Comparison of ENCODE assay signal across 8 mouse cellular contexts in genomic region chr13:109212788-109213473, GRCm38 (mm10).
DNase-seq lines count a peak whose midpoint lies in the region; ATAC-seq lines count a peak whose summit lies in the region.

No protein-coding gene starts in this region.

- no peaks in the 10 kb centered on the region for H3K27me3 ChIP-seq in embryonic facial prominence, embryonic 14.5 days (replicated peaks; ENCODE audit: control insufficient read depth, insufficient read depth, low read length)
- no peaks in the 10 kb centered on the region for H3K27me3 ChIP-seq in kidney, embryonic 16.5 days (ENCODE audit: insufficient read depth, low read length)

- H3K27ac ChIP-seq in embryonic facial prominence, embryonic 14.5 days (replicated peaks; ENCODE audit: low read depth, low read length) = no peak overlapping the region
- H3K27ac ChIP-seq in kidney, embryonic 16.5 days (ENCODE audit: low read length) = no peak overlapping the region

- WGBS in embryonic facial prominence, embryonic 14.5 days = 29% methylated on average over 13 of the region's 13 CpGs
- WGBS in kidney, embryonic 16.5 days = 26% methylated on average over 12 of the region's 13 CpGs

- no peak for ATAC-seq in embryonic facial prominence, embryonic 14.5 days (ENCODE audit: low read depth)
- peak; percentile 29; the same call in 1 of the 2 replicates for ATAC-seq in kidney, embryonic 16.5 days (ENCODE audit: low FRiP score, low TSS enrichment)

- no peaks in the 10 kb centered on the region for H3K9me3 ChIP-seq in embryonic facial prominence, embryonic 14.5 days (ENCODE audit: control insufficient read depth, low read length)
- no peaks in the 10 kb centered on the region for H3K9me3 ChIP-seq in kidney, embryonic 16.5 days (ENCODE audit: low read length)

- H3K36me3 ChIP-seq in embryonic facial prominence, embryonic 14.5 days (ENCODE audit: control insufficient read depth, insufficient read depth, low read length) = no peaks in the 10 kb centered on the region
- no peaks in the 10 kb centered on the region for H3K36me3 ChIP-seq in kidney, embryonic 16.5 days (ENCODE audit: insufficient read depth, low read length)

- peak overlapping the region; percentile 15 for H3K4me3 ChIP-seq in embryonic facial prominence, embryonic 14.5 days (ENCODE audit: low read depth, low read length)
- H3K4me3 ChIP-seq in kidney, embryonic 16.5 days (ENCODE audit: low read length) = peak overlapping the region; percentile 17; the same call in 1 of the 2 replicates

- intact Hi-C loops in left cerebral cortex, postnatal 4 days (cut with DNase I) = loop anchor here (5.0 kb wide), 1 partner anchor 1021 kb away; no protein-coding TSS in a partner anchor

- H3K4me1 ChIP-seq in embryonic facial prominence, embryonic 14.5 days (ENCODE audit: control insufficient read depth, insufficient read depth, low read length) = no peaks in the 10 kb centered on the region
- no peaks in the 10 kb centered on the region for H3K4me1 ChIP-seq in kidney, embryonic 16.5 days (ENCODE audit: insufficient read depth, low read length)

- no peak overlapping the region for H3K9ac ChIP-seq in embryonic facial prominence, embryonic 14.5 days (ENCODE audit: low read depth, low read length)
- no peak overlapping the region for H3K9ac ChIP-seq in kidney, embryonic 16.5 days (replicated peaks; ENCODE audit: low read length)

- H3K4me2 ChIP-seq in embryonic facial prominence, embryonic 14.5 days (ENCODE audit: low read depth, low read length) = peak overlapping the region; percentile 46
- H3K4me2 ChIP-seq in kidney, embryonic 16.5 days (replicated peaks; ENCODE audit: low read depth, low read length) = peak overlapping the region; percentile 44

- DNase-seq in cerebellum, adult 9-10 months = peak; percentile 61
- no peak for DNase-seq in cerebellum, adult 11 months
- DNase-seq in 3T3-L1 (ENCODE audit: low read depth, low spot score) = peak; percentile 73
- DNase-seq in embryonic facial prominence, embryonic 14.5 days (ENCODE audit: low spot score) = peak; percentile 61
- DNase-seq in naive thymus-derived CD4-positive, alpha-beta T cell, adult 2 months (ENCODE audit: low read depth) = peak; percentile 68
- DNase-seq in urinary bladder, adult 18-20 months (ENCODE audit: low spot score in 2 of 2) = no peak
- no peak for DNase-seq in left cerebral cortex, postnatal 4 days

Comparison
In these comparisons a context has a peak if more than half of its experiments do, and no peak if none do; other contexts are left out.
1. DNase-seq: peak in cerebellum, adult 9-10 months (single experiment), 3T3-L1 (single experiment), embryonic facial prominence, embryonic 14.5 days (single experiment) and naive thymus-derived CD4-positive, alpha-beta T cell, adult 2 months (single experiment); none in cerebellum, adult 11 months (single experiment), urinary bladder, adult 18-20 months (0 of 2) and left cerebral cortex, postnatal 4 days (single experiment).